Mouse (Mus musculus): ENCODE measurements around the gene Alk.

The Alk gene

GRCm38 (mm10) chr17:72399331-72400059 lies 204.9 kb downstream of the Alk start:
- DNase-seq (ENCODE audit: low spot score), result no peak

- DNase-seq (ENCODE audit: low spot score), result no peak
These were observed 208.5 kb downstream of the Alk start for GRCm38 (mm10) chr17:72395956-72396355.

GRCm38 (mm10) chr17:72368991-72369390 lies 235.4 kb downstream of the Alk start:
- DNase-seq (ENCODE audit: low spot score), result no peak

- no peak for DNase-seq (ENCODE audit: low spot score)
These were observed 241.5 kb downstream of the Alk start for GRCm38 (mm10) chr17:72362811-72363496.

GRCm38 (mm10) chr17:72361961-72362360 lies 242.5 kb downstream of the Alk start:
- no peak for DNase-seq (ENCODE audit: low spot score)

GRCm38 (mm10) chr17:72356759-72357302 lies 247.6 kb downstream of the Alk start:
- DNase-seq (ENCODE audit: low spot score), result no peak

- no peak for DNase-seq (ENCODE audit: low spot score)
These were observed 265.0 kb downstream of the Alk start for GRCm38 (mm10) chr17:72339437-72339836.

- DNase-seq (ENCODE audit: low spot score), result no peak
These were observed 271.5 kb downstream of the Alk start for GRCm38 (mm10) chr17:72332909-72333308.

- DNase-seq (ENCODE audit: low spot score), result no peak
These were observed 278.5 kb downstream of the Alk start for GRCm38 (mm10) chr17:72325941-72326340.

GRCm38 (mm10) chr17:72319576-72319975 lies 284.9 kb downstream of the Alk start:
- DNase-seq (ENCODE audit: low spot score), result no peak

- no peak for DNase-seq (ENCODE audit: low spot score)
These were observed 304.8 kb downstream of the Alk start for GRCm38 (mm10) chr17:72299651-72300050.

GRCm38 (mm10) chr17:72296349-72296748 lies 308.1 kb downstream of the Alk start:
- DNase-seq (ENCODE audit: low spot score), result no peak

- DNase-seq (ENCODE audit: low spot score), result no peak
These were observed 311.2 kb downstream of the Alk start for GRCm38 (mm10) chr17:72293267-72293580.

GRCm38 (mm10) chr17:72292444-72293266 lies 311.8 kb downstream of the Alk start:
- no peak for DNase-seq (ENCODE audit: low spot score)

GRCm38 (mm10) chr17:72285961-72286360 lies 318.5 kb downstream of the Alk start:
- DNase-seq (ENCODE audit: low spot score), result no peak

GRCm38 (mm10) chr17:72278296-72278695 lies 326.1 kb downstream of the Alk start:
- DNase-seq (ENCODE audit: low spot score), result no peak

- DNase-seq (ENCODE audit: low spot score), result no peak
These were observed 327.6 kb downstream of the Alk start for GRCm38 (mm10) chr17:72276778-72277177.

- DNase-seq (ENCODE audit: low spot score), result no peak
These were observed 329.0 kb downstream of the Alk start for GRCm38 (mm10) chr17:72275391-72275904.

GRCm38 (mm10) chr17:72274205-72274604 lies 330.2 kb downstream of the Alk start:
- DNase-seq (ENCODE audit: low spot score), result no peak

GRCm38 (mm10) chr17:72271640-72272039 lies 332.8 kb downstream of the Alk start:
- no peak for DNase-seq (ENCODE audit: low spot score)

- no peak for DNase-seq (ENCODE audit: low spot score)
These were observed 335.9 kb downstream of the Alk start for GRCm38 (mm10) chr17:72268529-72268928.
